Mouse (Mus musculus) retina, embryonic 14.5 days (tissue): ENCODE data around the gene Ncoa7.
A peak's percentile ranks its signal among the peaks of the same experiment; 100 is the strongest.
"Not testable (repeated sequence)": the region's sequence is repeated elsewhere in the genome, so short reads cannot be mapped to it uniquely, and the experiment has no call there.

ENCODE experiments used
- DNase-seq: peaks from one replicate; pipeline ENCODE4 v3.0.0-alpha.2; 2015; ENCODE audit warnings: low spot score

Ncoa7 gene

DNA sequence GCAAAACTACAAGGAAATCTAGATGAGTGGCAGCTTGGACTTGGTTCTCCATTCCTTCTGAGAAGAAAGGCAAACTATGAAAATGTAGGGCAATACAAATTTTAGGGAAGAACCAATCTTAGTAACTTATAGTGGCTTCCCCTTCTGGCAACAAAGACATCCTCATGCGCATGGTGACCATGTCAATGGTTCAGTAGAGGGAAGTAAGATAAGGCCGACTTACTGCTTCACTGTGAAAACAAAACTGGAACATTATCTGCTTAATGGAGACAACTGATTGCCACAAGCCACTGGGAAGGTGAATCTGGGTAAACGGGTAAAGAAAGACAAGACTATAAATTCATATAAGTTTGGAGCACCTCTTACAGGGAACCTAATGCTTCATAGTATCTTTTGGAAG, 128.3 kb downstream of the Ncoa7 start:
- no peak for DNase-seq

DNA sequence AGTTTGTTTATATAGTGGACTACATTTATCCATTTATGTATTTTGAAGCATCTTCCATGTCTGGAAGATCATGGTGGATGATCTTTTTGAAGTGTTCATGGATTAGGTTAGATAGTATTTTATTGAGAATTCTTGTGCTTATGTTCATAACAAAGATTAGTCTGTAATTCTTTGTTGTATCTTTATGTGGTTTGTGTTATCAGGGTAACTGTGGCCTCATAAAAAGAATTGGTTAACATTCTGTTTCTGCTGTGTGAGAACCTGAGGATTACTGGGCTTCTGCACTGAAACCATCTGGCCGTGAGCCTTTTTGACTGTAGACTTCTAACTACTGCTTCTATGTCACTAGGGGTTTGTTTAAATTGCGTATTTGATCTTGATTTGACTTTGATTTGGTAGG, 136.5 kb downstream of the Ncoa7 start:
- no peak for DNase-seq

DNA sequence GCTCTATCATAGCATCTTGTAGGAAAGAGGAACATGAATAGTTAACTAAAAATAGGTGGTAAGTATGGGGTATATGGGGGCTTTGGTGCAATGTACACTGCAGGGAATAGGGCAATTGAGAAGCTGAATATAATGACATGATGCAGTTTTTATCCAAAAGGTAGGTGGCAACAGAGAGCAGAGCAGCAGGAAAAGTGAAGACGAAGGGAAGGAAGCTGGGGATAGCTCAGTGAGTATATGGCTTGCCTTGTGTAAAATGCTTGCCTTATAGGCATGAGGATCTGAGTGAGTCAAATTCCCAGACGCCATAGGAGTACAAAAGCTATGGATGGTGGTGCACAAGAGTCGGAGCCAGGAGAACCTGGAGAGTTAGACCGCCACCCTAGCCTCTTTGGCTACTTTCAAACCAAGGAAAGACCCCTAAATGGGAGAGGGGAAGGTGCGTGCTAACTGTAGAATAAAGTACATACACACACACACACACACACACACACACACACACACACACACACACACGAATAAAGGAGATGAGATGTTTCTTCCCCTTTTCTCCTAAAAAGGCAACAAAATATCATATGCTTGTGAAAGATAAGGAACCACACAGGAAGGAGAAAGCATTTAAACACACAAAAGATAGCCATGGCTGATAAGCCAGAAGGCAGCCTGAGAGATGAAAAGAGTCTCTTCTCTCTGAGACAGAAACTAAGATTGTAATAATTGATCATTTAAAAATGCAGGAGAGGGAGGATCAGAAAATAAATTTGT, 142.4 kb downstream of the Ncoa7 start:
- no peak for DNase-seq

DNA sequence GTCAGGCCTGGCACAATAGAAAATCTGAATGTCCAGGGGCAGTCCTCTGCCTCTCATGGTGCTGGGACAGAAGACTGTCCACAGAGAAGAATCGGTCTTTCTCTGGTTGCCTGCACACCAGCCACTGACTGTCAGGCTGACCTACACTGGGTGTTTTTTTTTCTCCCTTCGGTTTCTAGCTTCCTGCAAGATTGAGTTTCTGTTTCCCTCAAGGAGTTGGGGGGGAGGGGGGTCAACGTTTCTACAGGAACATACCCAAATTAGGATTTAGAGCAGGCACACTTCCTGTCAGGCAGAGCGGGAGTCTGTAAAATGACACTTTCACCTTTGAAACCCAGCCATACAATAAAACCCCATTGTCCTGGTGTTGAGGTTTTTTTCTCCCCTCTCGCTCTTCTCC, 147.5 kb downstream of the Ncoa7 start:
- no peak for DNase-seq

DNA sequence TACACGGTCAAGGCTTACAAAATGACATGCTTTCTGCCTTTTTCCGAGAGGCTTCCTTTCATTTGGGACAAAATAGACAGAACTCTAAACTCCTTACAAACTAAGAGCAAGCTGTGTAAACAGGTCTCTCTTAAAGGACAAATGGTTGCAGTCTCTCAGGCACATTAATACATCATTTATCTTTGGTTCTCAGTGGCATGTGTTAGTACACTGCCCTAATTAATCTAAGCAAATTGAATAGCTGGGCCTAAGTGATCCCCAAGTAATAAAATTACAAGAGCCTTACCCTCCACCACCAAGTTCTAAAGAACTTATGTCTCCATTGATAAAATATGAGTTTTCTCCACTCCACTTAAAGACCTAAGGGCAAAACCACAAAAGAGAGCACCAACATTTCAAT, 155.4 kb downstream of the Ncoa7 start:
- no peak for DNase-seq

DNA sequence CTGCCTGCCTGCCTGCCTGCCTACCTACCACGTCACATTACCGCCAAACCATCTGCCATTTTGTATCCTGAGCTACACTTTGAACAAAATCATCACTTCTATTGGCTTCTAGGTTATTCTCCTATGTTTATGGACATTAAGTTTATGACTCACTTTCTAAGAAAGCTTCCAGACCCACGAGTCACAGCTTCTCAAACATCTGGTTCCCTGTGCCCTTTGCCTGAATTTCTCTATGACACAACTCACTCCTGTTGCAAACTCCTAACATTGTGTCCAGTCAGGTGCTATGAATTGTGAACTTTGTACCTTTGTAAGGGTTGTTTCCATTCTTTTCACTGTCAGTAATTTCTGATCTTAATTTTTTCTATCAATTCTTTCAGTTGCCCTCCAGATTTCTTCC, 164.9 kb downstream of the Ncoa7 start:
- DNase-seq, result no peak

DNA sequence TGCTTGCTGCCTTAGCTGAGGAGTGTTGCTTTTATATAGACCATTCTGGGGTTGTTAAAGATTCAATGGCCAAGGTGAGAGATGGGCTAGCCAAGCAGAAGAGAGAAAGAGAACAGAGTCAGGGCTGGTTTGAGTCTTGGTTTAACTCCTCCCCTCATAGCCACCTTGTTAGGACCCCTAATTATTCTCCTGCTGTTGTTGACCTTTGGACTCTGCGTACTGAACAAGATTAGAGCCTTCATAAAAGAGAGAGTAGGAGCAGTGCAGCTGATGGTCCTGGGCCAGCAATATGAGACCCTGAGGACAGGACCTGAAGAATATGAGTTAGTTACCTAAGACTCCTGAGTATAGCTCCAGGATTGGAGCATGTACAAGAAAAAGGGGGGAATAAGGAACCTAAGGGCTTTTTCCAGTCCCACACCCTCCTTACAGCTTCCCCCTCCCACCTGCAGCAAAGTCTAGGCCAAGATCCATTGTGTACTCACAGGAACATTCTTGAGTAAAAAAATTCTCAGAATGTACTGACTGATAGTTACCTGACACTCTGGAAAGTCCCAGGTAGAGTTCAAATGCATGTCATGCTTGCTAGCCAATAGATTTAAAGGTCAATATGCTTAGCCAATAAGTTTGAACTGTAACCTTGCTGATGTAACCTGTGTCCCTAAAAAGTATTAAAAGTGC, 166.5 kb downstream of the Ncoa7 start:
- not testable (repeated sequence) for DNase-seq

DNA sequence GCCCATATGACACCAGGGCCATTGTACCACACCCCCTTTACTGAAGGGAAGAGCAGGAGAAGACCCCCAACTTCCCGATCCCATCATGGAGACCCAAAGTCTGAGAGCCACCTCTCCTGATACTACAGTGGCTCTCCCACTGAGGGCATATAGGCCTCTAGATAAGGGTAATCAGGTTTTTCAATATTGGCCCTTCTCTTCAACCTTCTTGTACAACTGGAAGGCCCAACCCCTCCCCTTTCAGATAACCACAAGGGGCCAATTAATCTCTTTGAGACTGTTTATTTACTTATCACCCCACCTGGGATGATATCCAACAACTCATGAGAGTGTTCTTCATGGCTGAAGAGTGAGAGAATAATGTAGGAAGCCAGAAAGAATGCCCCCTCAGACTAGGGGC, 170.4 kb downstream of the Ncoa7 start:
- DNase-seq, result no peak

DNA sequence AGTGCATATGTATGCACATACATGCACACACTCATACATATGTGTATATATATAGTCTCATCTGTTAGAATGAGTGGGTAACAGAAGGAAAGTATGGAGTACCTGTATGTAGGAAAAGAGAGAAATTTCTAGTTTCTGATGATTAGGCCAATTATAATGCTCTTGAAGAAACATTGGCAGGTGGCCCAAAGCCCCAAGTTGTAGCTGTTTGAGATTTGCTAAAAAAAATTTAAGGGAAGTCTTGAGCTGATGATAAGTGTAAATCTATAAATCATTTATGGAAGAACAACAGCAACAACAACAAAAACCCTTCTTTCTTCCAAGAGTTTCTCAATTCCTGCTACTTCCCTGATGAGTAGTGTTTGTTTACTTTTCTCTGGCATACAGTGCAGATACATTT, 173.1 kb downstream of the Ncoa7 start:
- no peak for DNase-seq

DNA sequence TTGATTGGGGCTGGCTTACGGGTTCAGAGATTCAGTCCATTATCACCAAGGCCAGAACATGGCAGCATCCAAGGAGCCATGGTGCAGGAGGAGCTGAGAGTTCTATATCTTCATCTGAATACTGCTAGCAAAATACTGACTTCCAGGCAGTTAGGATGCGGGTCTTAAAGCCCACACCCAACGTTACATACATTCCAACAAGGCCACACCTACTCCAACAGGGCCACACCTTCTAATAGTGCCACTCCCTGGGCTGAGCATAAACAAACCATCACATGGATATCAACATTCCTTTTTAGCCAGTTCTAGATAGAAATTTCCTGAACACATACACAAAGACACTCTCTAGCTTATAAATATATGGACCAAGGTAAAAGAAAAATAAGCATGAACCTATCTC, 173.6 kb downstream of the Ncoa7 start, which contains the start of gene Hint3:
Hint3 (minus strand) TSS at position 120 of the 400 bp plus-strand sequence.
- no peak for DNase-seq

DNA sequence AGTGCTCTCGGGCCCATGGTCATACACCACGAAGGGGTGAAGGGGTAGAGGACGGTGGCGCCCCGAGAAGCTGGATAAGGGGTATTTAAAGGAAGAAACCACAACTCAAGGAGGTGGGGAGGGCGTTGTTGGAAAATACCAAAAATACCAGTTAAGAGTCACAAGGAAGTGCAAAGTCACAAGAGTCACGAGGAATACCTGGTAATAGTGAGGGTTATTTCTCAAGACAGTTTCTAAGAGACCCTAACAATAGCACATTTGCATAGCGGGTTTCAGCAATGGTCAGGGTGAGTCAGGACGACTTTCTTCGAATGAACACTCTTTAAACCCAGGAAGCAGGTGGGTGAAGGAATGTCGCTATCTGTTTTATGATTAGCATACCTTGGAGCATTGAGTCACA, 174.7 kb downstream of the Ncoa7 start:
- DNase-seq, result not testable (repeated sequence)

DNA sequence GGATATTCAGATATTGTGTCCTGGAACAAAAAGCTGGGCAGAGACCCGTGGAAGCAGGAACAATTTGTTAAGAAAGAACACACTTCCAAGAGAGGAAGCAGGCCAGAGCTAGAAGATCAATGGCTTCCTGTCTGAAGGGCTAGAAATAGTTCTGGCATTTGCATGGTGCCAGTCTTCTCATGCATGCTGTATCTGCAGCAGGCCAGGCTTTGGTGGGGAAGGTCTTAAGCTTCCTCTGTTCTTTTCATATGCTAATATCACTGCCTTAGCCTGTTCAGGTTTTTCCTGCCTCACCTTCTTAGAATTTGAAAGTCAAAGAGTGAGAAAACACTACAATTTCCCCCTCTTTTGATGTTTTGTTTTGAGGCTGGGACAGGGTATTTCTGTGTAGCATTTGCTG, 175.6 kb downstream of the Ncoa7 start:
- no peak for DNase-seq

DNA sequence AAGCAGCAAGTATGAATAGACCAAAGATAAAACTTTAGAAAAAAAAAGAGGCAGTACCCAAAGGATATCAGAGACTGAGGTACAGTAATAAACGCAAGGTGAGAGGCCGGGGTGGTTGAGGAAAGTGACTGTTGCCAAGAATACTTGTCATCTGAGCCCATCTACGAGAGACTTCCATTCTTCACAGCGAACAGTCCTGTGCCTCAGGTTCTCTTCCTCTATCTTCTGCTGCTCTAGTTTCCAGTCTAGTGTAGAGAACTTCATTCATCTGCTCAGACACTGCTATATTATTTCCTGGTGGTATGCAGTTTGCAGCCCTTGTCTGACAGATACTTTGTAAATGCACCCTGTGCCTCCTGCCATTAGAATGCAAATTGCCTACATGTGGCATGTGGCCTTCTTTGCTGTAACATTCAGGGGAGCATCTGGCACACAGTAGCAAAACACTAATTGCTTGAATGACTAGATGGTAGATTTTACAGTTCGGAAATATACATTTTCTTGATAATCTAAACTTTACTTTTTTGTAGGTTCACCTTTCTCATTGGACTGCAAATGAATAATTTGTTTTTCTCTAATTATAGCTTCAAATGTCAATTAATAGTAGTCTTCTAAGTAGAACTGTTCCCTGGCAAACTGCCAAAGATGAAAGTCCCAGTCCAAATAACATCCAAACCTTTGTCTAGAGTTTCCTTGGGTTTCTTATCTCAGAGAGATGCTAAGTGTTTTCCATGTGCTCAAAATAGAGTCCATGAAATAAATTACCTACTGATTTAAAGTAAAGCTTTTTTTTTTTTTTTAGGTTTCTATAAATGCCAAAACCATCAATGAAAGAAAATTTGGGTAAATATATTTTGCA, 178.7 kb downstream of the Ncoa7 start:
- DNase-seq, result no peak

DNA sequence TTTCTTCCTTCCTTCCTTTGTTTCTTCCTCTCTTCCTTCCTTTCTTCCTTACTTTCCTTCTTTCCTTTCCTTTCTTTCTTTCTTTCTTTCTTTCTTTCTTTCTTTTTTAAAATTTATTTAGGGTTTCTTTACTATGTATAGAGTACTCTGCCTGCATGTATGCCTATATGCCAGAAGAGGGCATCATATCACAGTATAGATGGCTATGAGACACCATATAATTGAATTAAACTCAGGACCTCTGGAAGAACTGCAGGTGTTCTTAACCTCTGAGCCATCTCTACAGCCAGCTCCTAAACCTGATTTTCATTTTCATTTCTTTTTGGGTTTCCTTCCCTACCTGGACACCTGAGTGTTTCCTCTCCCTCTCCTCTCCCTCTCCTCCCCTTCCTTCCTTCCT, 180.2 kb downstream of the Ncoa7 start:
- DNase-seq, result peak; percentile 48

DNA sequence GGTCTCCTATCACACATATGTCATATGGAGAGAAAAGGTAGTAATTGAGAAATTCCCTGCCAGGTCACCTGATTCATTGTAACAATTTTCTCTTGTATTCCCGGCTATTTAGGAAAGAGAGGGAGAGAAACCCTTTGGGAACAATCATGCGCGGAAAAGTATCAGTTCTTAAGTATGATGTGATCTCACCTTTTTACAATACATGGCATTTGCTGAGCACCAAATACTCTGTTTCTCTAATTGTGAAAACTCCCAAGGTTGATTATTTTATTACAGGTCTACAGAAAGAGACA, 184.3 kb downstream of the Ncoa7 start:
- no peak for DNase-seq

DNA sequence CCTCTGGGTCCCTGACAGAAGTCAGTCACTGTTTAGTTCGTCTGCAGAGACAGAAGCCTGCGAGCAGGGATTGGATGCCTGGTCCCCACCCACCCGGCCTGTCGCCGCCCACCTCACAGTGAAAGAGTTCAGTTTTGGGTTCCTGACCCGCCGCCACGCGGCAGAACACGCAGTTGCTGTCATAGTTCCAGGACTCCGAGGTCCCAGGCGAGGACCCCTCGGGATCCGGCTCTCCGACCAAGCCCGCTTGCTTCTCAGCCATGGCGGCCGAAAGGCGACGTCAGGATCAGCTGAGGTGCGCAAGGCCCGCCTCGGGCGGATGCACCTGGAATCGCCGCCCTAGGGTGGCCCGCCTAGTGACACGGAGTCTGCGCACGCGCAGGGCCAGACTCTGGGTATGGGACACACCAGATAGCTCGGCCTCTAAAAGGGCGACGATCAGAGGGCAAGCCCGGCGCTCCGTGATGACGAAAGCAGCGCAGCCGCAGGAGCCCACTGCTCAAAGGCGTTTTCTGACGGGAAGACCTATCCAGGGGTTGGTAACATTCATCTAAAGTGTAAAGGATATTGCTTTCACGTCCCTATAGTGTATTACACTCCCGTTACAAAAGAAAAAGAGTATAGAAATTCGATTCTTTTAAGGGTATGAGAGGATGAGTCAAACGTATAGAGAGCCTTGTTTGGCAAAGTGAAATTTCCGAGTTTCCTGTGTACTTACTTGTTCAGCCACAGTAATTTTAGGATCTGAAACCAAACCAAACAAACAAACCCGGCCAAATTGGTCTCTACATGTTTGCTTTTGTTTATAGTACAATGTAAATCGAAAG, 184.8 kb downstream of the Ncoa7 start:
- DNase-seq, result peak; percentile 98

DNA sequence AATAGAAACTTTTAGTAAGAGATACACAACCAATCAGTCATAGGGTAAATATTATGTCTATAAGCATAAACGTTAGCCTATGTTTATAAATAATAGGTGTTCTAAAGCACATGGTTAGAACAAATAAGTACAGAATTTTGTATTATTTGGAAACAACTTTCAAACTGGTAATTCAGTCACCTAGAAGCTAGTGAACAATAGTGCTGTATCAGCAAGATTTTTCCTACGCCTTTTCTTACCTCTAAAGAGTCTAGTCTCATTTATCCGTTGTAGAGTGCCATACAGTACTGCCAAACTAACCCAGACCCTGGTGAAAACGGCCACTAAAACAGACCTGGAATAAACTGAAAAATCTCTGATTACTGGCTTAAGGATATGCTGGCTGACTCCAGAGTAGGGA, 190.1 kb downstream of the Ncoa7 start:
- no peak for DNase-seq

DNA sequence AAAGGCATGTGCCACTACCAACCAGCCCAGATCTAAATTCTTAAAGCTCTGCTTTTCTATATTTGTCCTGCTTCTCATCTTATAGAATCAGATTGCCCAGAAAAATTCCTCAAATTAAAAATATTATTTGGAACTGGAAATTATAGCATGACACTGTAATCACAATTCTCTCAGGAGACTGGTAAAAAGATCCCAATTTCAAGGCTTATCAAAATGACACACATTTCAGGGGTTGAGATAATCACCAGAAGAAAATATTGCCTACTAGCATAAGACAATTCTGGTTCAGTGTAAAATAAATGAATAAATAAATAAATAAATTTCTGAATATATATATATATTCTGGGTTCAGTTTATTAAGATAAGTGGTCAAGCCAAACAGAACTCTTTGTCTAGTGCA, 193.5 kb downstream of the Ncoa7 start:
- no peak for DNase-seq

DNA sequence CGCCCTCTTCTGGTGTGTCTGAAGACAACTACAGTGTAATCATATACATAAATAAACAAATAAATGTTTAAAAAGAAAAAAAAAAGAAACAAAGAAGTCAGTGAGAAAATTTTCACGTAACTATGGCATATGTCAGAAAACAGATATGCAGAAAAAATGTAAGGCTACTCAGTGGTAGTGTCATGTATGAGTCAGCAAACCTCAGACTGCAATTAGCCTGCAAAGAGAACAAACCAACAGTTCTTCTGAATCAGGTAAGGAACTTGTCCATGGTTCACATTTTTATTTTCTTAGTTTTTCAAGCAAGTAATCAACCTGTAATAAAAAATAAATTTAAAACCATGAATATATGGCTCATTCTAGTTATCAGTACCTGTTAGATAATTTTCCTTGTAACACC, 195.0 kb downstream of the Ncoa7 start:
- no peak for DNase-seq

DNA sequence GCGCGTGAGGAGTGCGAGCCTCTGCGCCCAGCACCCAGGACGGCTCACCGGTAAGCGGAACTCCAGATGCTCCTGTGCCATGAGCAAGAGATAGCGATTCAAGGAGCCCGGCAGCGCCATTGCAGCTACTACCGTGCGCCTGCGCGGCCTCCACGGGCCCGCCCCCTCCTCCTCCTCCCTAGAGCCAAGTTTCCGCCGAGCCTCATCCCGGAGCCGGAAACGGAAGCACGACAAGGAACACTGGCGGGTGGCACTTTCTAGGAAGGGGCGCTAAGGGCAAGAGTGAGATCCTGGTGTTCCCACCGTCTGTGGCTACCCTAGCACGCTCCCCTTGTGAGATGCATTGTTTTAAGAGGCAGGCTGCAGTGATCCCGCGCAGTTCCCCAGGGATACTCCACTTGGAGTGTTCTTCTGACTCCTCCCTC, 202.6 kb downstream of the Ncoa7 start, which contains the start of gene Trmt11:
Trmt11 (minus strand) TSS at position 208 of the 425 bp plus-strand sequence.
- peak; percentile 93 for DNase-seq

DNA sequence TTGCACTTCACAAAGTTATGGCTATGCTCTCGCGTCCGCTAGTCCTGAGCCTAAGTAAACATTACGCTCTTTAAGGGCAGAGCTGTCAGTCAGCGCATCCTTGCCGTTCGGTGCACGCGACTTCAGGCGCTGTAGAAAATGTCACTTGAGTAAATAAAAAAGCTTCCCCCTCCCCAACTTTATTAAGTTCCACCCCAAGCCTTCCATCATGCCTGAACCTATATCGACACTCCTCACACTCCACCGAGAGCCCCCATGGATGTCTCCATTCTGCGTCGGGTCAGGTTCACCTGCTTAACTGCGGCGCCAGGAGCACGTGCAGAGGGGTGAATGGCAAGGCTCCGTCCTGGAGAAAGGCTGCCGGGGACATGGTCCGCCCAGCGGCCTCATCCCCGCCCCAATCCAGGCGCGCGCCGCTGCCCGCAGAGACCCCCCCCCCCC, 203.0 kb downstream of the Ncoa7 start:
- DNase-seq, result no peak

DNA sequence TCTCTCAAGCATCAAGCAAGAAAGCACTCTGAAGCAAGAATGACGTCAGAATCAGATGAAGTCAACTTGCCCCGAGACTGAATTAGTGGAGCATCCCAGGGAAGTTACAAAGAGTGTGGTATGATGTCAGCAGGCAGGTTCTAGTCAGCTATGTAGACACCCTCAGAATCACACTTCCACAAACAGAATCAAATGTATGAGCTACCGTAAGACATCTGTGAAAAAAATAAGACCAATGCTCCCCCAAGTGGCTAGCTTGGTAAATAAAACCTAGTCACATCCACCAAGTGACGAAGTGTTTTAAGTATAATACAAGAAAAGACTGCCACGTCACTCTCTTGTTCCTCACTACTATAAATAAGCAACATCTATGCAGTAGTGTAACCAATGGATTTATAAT, 216.1 kb downstream of the Ncoa7 start:
- DNase-seq, result peak; percentile 29
